Mouse (Mus musculus) brown adipose tissue, adult 24 weeks (tissue): ENCODE measurements around the gene Arl4d. TPM values are rescaled to one million over a fixed set of nuclear protein-coding genes. Genes with fewer than 3 reads are reported as not detected.
A peak's percentile ranks its signal among the peaks of the same experiment; 100 is the strongest.

Experiments used
- H3K27ac ChIP-seq: fragments of 200-500 bp; replicated peaks from 2 replicates; pipeline ENCODE4 v1.5.1; 2012; ENCODE audit warnings: low read depth, mild to moderate bottlenecking, low read length
- H3K4me1 ChIP-seq: fragments of 200-500 bp; 2 replicates; pipeline ENCODE4 v1.6.1; 2012; ENCODE audit warnings: low read length, mixed read lengths; ENCODE audit not compliant: control insufficient read depth, insufficient read depth, insufficient read length
- H3K4me3 ChIP-seq: fragments of 200-500 bp; 2 replicates; pipeline ENCODE4 v1.5.1; 2012; ENCODE audit warnings: low read depth, mild to moderate bottlenecking, low read length, moderate library complexity; ENCODE audit not compliant: insufficient read depth
- polyA plus RNA-seq: library from polyadenylated mRNA; stranded (reverse); fragments of >200 nt; gene quantifications from 2 replicates; pipeline ENCODE4 v1.2.4, GENCODE M21; 2012; ENCODE audit not compliant: missing spikeins, insufficient read depth, insufficient read length

The Arl4d gene
- polyA plus RNA-seq, 1 experiment, result 3.8 TPM

- no peak overlapping the region for H3K4me3 ChIP-seq
- no peaks in the 10 kb centered on the region; the same call in 1 of the 2 replicates for H3K4me1 ChIP-seq
- no peak overlapping the region for H3K27ac ChIP-seq
Measured at GRCm38 (mm10) chr11:101663229-101664027, 1.9 kb upstream of the Arl4d start.

GRCm38 (mm10) chr11:101665636-101665992 is 273 bp downstream of the Arl4d start:
- H3K27ac ChIP-seq, result peak overlapping the region; percentile 56
- peak overlapping the region; percentile 72 for H3K4me3 ChIP-seq
- peaks cover 6% of the 10 kb centered on the region for H3K4me1 ChIP-seq

- H3K27ac ChIP-seq, result peak overlapping the region; percentile 41
- H3K4me3 ChIP-seq, result peak overlapping the region; percentile 72
- peaks cover 6% of the 10 kb centered on the region for H3K4me1 ChIP-seq
Measured at GRCm38 (mm10) chr11:101666626-101667345, 1.4 kb downstream of the Arl4d start.

GRCm38 (mm10) chr11:101667871-101668532 is 2.7 kb downstream of the Arl4d start:
- Histone ChIP-seq H3K4me1 (peaks cover 8% of the 10 kb centered on the region), H3K27ac (peak overlapping the region; percentile 80), H3K4me3 (peak overlapping the region; percentile 72)

- Histone ChIP-seq H3K4me1 (peaks cover 9% of the 10 kb centered on the region), H3K4me3 (peak overlapping the region; percentile 72), H3K27ac (peak overlapping the region; percentile 83)
Measured at GRCm38 (mm10) chr11:101668546-101669261, 3.4 kb downstream of the Arl4d start.

GRCm38 (mm10) chr11:101670334-101670733 is 5.0 kb downstream of the Arl4d start:
- Histone ChIP-seq H3K27ac (peak overlapping the region; percentile 27; the same call in 1 of the 2 replicates), H3K4me3 (no peak overlapping the region), H3K4me1 (peaks cover 9% of the 10 kb centered on the region)

GRCm38 (mm10) chr11:101671255-101671654 is 5.9 kb downstream of the Arl4d start:
- Histone ChIP-seq H3K27ac (no peak overlapping the region), H3K4me1 (peaks cover 9% of the 10 kb centered on the region), H3K4me3 (no peak overlapping the region)

- Histone ChIP-seq H3K4me3 (peak overlapping the region; percentile 31), H3K4me1 (peaks cover 9% of the 10 kb centered on the region), H3K27ac (peak overlapping the region; percentile 95)
Measured at GRCm38 (mm10) chr11:101673010-101673642, 7.8 kb downstream of the Arl4d start.

GRCm38 (mm10) chr11:101674106-101674505 is 8.8 kb downstream of the Arl4d start:
- no peak overlapping the region for H3K4me3 ChIP-seq
- peaks cover 9% of the 10 kb centered on the region for H3K4me1 ChIP-seq
- H3K27ac ChIP-seq, result peak overlapping the region; percentile 95

GRCm38 (mm10) chr11:101675349-101675748 is 10.0 kb downstream of the Arl4d start:
- Histone ChIP-seq H3K4me3 (no peak overlapping the region), H3K4me1 (peaks cover 11% of the 10 kb centered on the region), H3K27ac (no peak overlapping the region)

GRCm38 (mm10) chr11:101677655-101678054 is 12.3 kb downstream of the Arl4d start:
- Histone ChIP-seq H3K4me3 (no peak overlapping the region), H3K4me1 (peaks cover 13% of the 10 kb centered on the region)

GRCm38 (mm10) chr11:101678770-101679169 is 13.4 kb downstream of the Arl4d start:
- Histone ChIP-seq H3K27ac (no peak overlapping the region), H3K4me1 (peaks cover 11% of the 10 kb centered on the region), H3K4me3 (no peak overlapping the region)

More at GRCm38 (mm10) chr11:101677655-101678054, 12.3 kb downstream of the Arl4d start:
- H3K27ac ChIP-seq, result no peak overlapping the region

GRCm38 (mm10) chr11:101679907-101680306 is 14.6 kb downstream of the Arl4d start:
- no peak overlapping the region for H3K4me3 ChIP-seq
- peaks cover 11% of the 10 kb centered on the region for H3K4me1 ChIP-seq
- peak overlapping the region; percentile 72 for H3K27ac ChIP-seq

- peak overlapping the region; percentile 86 for H3K27ac ChIP-seq
Measured at GRCm38 (mm10) chr11:101680634-101681325, 15.4 kb downstream of the Arl4d start.

More at GRCm38 (mm10) chr11:101680634-101681325, 15.4 kb downstream of the Arl4d start:
- no peak overlapping the region for H3K4me3 ChIP-seq
- peaks cover 11% of the 10 kb centered on the region for H3K4me1 ChIP-seq
